Mouse (Mus musculus) liver, embryonic 16.5 days (tissue): ENCODE measurements around the gene Haus2. TPM values are rescaled to one million over a fixed set of nuclear protein-coding genes. Genes with fewer than 3 reads are reported as not detected.

Source experiments
- ATAC-seq: fragments of 200-750 bp; cut with Nextera tagmentation; 2 replicates; pipeline ENCODE4 v1.8.0; 2017; ENCODE audit warnings: low read depth, mild to moderate bottlenecking, moderate number of reproducible peaks, moderate library complexity
- H3K27ac ChIP-seq: fragments of 300-500 bp; sonication (generic); 2 replicates; pipeline ENCODE4 v1.5.1; 2014; ENCODE audit warnings: mild to moderate bottlenecking, low read length
- H3K27me3 ChIP-seq: fragments of 300-500 bp; sonication (generic); 2 replicates; pipeline ENCODE4 v1.6.1; 2014; ENCODE audit warnings: low read depth, low read length, mixed read lengths; ENCODE audit not compliant: control insufficient read depth, insufficient read depth
- H3K36me3 ChIP-seq: fragments of 300-500 bp; sonication (generic); 2 replicates; pipeline ENCODE4 v1.6.1; 2014; ENCODE audit warnings: mild to moderate bottlenecking; ENCODE audit not compliant: control insufficient read depth, insufficient read depth
- H3K4me1 ChIP-seq: fragments of 300-500 bp; sonication (generic); 2 replicates; pipeline ENCODE4 v1.6.1; 2014; ENCODE audit warnings: low read depth, low read length, mixed read lengths; ENCODE audit not compliant: control insufficient read depth
- H3K4me2 ChIP-seq: fragments of 300-500 bp; sonication (generic); 2 replicates; pipeline ENCODE4 v1.6.1; 2014; ENCODE audit warnings: low read depth, low read length, mixed read lengths
- H3K4me3 ChIP-seq: fragments of 300-500 bp; sonication (generic); 2 replicates; pipeline ENCODE4 v1.5.1; 2014; ENCODE audit warnings: low read depth, mild to moderate bottlenecking, low read length
- H3K9ac ChIP-seq: fragments of 300-500 bp; sonication (generic); 2 replicates; pipeline ENCODE4 v1.6.1; 2014; ENCODE audit warnings: low read depth, low read length
- H3K9me3 ChIP-seq: fragments of 300-500 bp; sonication (generic); replicated peaks from 2 replicates; pipeline ENCODE4 v1.6.1; 2016; ENCODE audit warnings: low read length; ENCODE audit not compliant: control insufficient read depth
- WGBS: fragments of 180-500 bp; shearing (Covaris S2); extraction: QIAGEN DNeasy Blood & Tissue Kit; methylation state at CpG from one replicate; pipeline ENCODE4 v1.1.7; 2014; ENCODE audit not compliant: insufficient replicate concordance; 5-methylcytosine and 5-hydroxymethylcytosine counted together
- polyA plus RNA-seq: library from polyadenylated mRNA; unstranded; fragments of >200 nt; fragmentation: Nextera tagmentation; extraction: Ambion mirVana; gene quantifications from 2 replicates; pipeline ENCODE4 v1.2.1, GENCODE M21; 2015

The Haus2 gene
- polyA plus RNA-seq, 1 experiment from 2014 or later: 9.7 TPM

- H3K4me2 ChIP-seq: peak overlapping the region; percentile 74; the same call in 1 of the 2 replicates
- no peak overlapping the region for H3K27ac ChIP-seq
- H3K9ac ChIP-seq: no peak overlapping the region
- WGBS: 43% methylated on average over 2 of the region's 2 CpGs
- H3K4me1 ChIP-seq: peaks cover 26% of the 10 kb centered on the region
- no peaks in the 10 kb centered on the region for H3K9me3 ChIP-seq
- peaks cover 7% of the 10 kb centered on the region for H3K27me3 ChIP-seq
- H3K36me3 ChIP-seq: no peaks in the 10 kb centered on the region
- ATAC-seq: no peak
- no peak overlapping the region for H3K4me3 ChIP-seq
These were observed 21.1 kb downstream of the Haus2 start for GRCm38 (mm10) chr2:120630246-120630645.

- Histone ChIP-seq H3K4me2 (no peak overlapping the region), H3K4me3 (no peak overlapping the region), H3K27ac (no peak overlapping the region), H3K9ac (no peak overlapping the region), H3K4me1 (peaks cover 26% of the 10 kb centered on the region), H3K9me3 (no peaks in the 10 kb centered on the region), H3K27me3 (peaks cover 7% of the 10 kb centered on the region), H3K36me3 (no peaks in the 10 kb centered on the region)
- no peak for ATAC-seq
- 24% methylated on average over 2 of the region's 2 CpGs for WGBS
These were observed 21.5 kb downstream of the Haus2 start for GRCm38 (mm10) chr2:120630655-120631054.

- Histone ChIP-seq H3K27me3 (peaks cover 7% of the 10 kb centered on the region), H3K36me3 (no peaks in the 10 kb centered on the region), H3K4me3 (no peak overlapping the region), H3K27ac (no peak overlapping the region), H3K4me1 (peaks cover 26% of the 10 kb centered on the region), H3K9ac (no peak overlapping the region), H3K4me2 (0 out of 2 replicates have a peak overlapping the region, but pooled peaks have one; percentile 25), H3K9me3 (no peaks in the 10 kb centered on the region)
- whole genome bisulfite sequencing: 15% methylated on average over 2 of the region's 2 CpGs
- no peak for ATAC-seq
These were observed 22.3 kb downstream of the Haus2 start for GRCm38 (mm10) chr2:120631521-120631920.

GRCm38 (mm10) chr2:120631957-120632356 lies 22.8 kb downstream of the Haus2 start:
- H3K4me3 ChIP-seq: no peak overlapping the region
- H3K4me1 ChIP-seq: peaks cover 26% of the 10 kb centered on the region
- H3K9me3 ChIP-seq: no peaks in the 10 kb centered on the region
- ATAC-seq: no peak
- H3K9ac ChIP-seq: no peak overlapping the region
- peaks cover 7% of the 10 kb centered on the region for H3K27me3 ChIP-seq
- no peak overlapping the region for H3K27ac ChIP-seq
- WGBS: 9% methylated on average over 4 of the region's 4 CpGs
- H3K36me3 ChIP-seq: no peaks in the 10 kb centered on the region
- 0 out of 2 replicates have a peak overlapping the region, but pooled peaks have one; percentile 25 for H3K4me2 ChIP-seq

GRCm38 (mm10) chr2:120640835-120641234 lies 31.7 kb downstream of the Haus2 start:
- no peaks in the 10 kb centered on the region for H3K27me3 ChIP-seq
- no peak overlapping the region for H3K27ac ChIP-seq
- H3K4me2 ChIP-seq: no peak overlapping the region
- WGBS: 68% methylated on average over 8 of the region's 8 CpGs
- H3K4me3 ChIP-seq: no peak overlapping the region
- H3K4me1 ChIP-seq: no peaks in the 10 kb centered on the region
- no peaks in the 10 kb centered on the region for H3K36me3 ChIP-seq
- ATAC-seq: peak; percentile 76
- H3K9me3 ChIP-seq: no peaks in the 10 kb centered on the region
- H3K9ac ChIP-seq: no peak overlapping the region

GRCm38 (mm10) chr2:120643836-120644235 lies 34.7 kb downstream of the Haus2 start:
- H3K9me3 ChIP-seq: no peaks in the 10 kb centered on the region
- 58% methylated on average over 7 of the region's 7 CpGs for WGBS
- H3K27me3 ChIP-seq: no peaks in the 10 kb centered on the region
- H3K4me1 ChIP-seq: no peaks in the 10 kb centered on the region
- H3K9ac ChIP-seq: no peak overlapping the region
- H3K4me3 ChIP-seq: no peak overlapping the region
- no peak overlapping the region for H3K27ac ChIP-seq
- no peaks in the 10 kb centered on the region for H3K36me3 ChIP-seq
- H3K4me2 ChIP-seq: no peak overlapping the region
- no peak for ATAC-seq

- H3K9me3 ChIP-seq: no peaks in the 10 kb centered on the region
- H3K36me3 ChIP-seq: no peaks in the 10 kb centered on the region
- no peak overlapping the region for H3K27ac ChIP-seq
- H3K9ac ChIP-seq: no peak overlapping the region
- H3K4me1 ChIP-seq: no peaks in the 10 kb centered on the region
- H3K27me3 ChIP-seq: no peaks in the 10 kb centered on the region
- H3K4me3 ChIP-seq: no peak overlapping the region
- 44% methylated on average over 4 of the region's 4 CpGs for WGBS
- ATAC-seq: no peak
- H3K4me2 ChIP-seq: no peak overlapping the region
These were observed 37.6 kb downstream of the Haus2 start for GRCm38 (mm10) chr2:120646777-120647176.

- H3K9me3 ChIP-seq: no peaks in the 10 kb centered on the region
- H3K36me3 ChIP-seq: no peaks in the 10 kb centered on the region
- no peak overlapping the region for H3K9ac ChIP-seq
- H3K4me1 ChIP-seq: peaks cover 7% of the 10 kb centered on the region; the same call in 1 of the 2 replicates
- ATAC-seq: no peak
- no peak overlapping the region for H3K4me3 ChIP-seq
- H3K27ac ChIP-seq: no peak overlapping the region
- 47% methylated on average over 7 of the region's 7 CpGs for WGBS
- H3K4me2 ChIP-seq: no peak overlapping the region
- no peaks in the 10 kb centered on the region for H3K27me3 ChIP-seq
These were observed 43.2 kb downstream of the Haus2 start for GRCm38 (mm10) chr2:120652256-120652924.

- Histone ChIP-seq H3K27me3 (no peaks in the 10 kb centered on the region), H3K4me2 (no peak overlapping the region), H3K9ac (no peak overlapping the region), H3K36me3 (no peaks in the 10 kb centered on the region), H3K27ac (no peak overlapping the region), H3K9me3 (no peaks in the 10 kb centered on the region), H3K4me3 (no peak overlapping the region), H3K4me1 (peaks cover 7% of the 10 kb centered on the region; the same call in 1 of the 2 replicates)
- 50% methylated on average over 7 of the region's 7 CpGs for WGBS
- no peak for ATAC-seq
These were observed 43.7 kb downstream of the Haus2 start for GRCm38 (mm10) chr2:120652925-120653284.
